18 mouse cellular contexts compared by ENCODE assay signal in genomic region chr5:51816258-51816657, GRCm38 (mm10).
"Had no signal": no experiment of that assay in that cellular context is flagged by ENCODE, and none has a peak within 500 bp of the region (broad histone marks: within the 10 kb centered on the region; RNA-seq: fewer than 3 reads in every experiment).

No protein-coding gene starts in this region.

- DNase-seq: liver, postnatal 0 days; lung, adult 2 months; lung, postnatal 14 days; lung, postnatal 36 days; right cerebral cortex, postnatal 14 days; thymus, adult 2 months; thymus, postnatal 25 days; thymus, postnatal 4 days had no signal

- ATAC-seq: liver, postnatal 0 days; lung, postnatal 0 days; midbrain, embryonic 13.5 days; midbrain, embryonic 16.5 days had no signal

- H3K4me1 ChIP-seq: lung, embryonic 15.5 days; megakaryocyte, embryonic 14.5 days; midbrain, embryonic 13.5 days; neural tube, embryonic 12.5 days; stomach, embryonic 15.5 days had no signal

- H3K4me2 ChIP-seq: lung, embryonic 15.5 days; midbrain, embryonic 11.5 days; midbrain, embryonic 13.5 days; neural tube, embryonic 12.5 days; stomach, embryonic 15.5 days had no signal

- H3K4me3 ChIP-seq: lung, embryonic 15.5 days; megakaryocyte, embryonic 14.5 days; midbrain, embryonic 13.5 days; neural tube, embryonic 12.5 days; stomach, embryonic 15.5 days had no signal

- H3K36me3 ChIP-seq: lung, embryonic 15.5 days; midbrain, embryonic 13.5 days; neural tube, embryonic 12.5 days; stomach, embryonic 15.5 days had no signal

- H3K9me3 ChIP-seq: lung, embryonic 15.5 days; megakaryocyte, embryonic 14.5 days; midbrain, embryonic 13.5 days; neural tube, embryonic 12.5 days; stomach, embryonic 15.5 days had no signal

- H3K27me3 ChIP-seq: lung, embryonic 15.5 days; megakaryocyte, embryonic 14.5 days; midbrain, embryonic 13.5 days; neural tube, embryonic 12.5 days; stomach, embryonic 15.5 days had no signal

- H3K27ac ChIP-seq: lung, embryonic 15.5 days; macrophage; midbrain, embryonic 13.5 days; neural tube, embryonic 12.5 days; stomach, embryonic 15.5 days; stomach, postnatal 0 days had no signal

- H3K9ac ChIP-seq: liver, postnatal 0 days; lung, embryonic 15.5 days; midbrain, embryonic 13.5 days; neural tube, embryonic 12.5 days; stomach, embryonic 15.5 days had no signal
